Mouse (Mus musculus): ENCODE measurements around the gene Cabin1.

The Cabin1 gene

GRCm38 (mm10) chr10:75634610-75635009 lies 129.5 kb downstream of the Cabin1 start:
- DNase-seq = peak; percentile 26

GRCm38 (mm10) chr10:75633576-75634139 lies 130.5 kb downstream of the Cabin1 start:
- DNase-seq = peak; percentile 5

- no peak for DNase-seq
These were observed 131.1 kb downstream of the Cabin1 start for GRCm38 (mm10) chr10:75633048-75633447.

GRCm38 (mm10) chr10:75632633-75633032 lies 131.5 kb downstream of the Cabin1 start:
- peak; percentile 7 for DNase-seq

GRCm38 (mm10) chr10:75627490-75627889 lies 136.7 kb downstream of the Cabin1 start:
- DNase-seq = no peak

GRCm38 (mm10) chr10:75626991-75627390 lies 137.2 kb downstream of the Cabin1 start:
- no peak for DNase-seq

GRCm38 (mm10) chr10:75625920-75626319 lies 138.2 kb downstream of the Cabin1 start:
- no peak for DNase-seq

- no peak for DNase-seq
These were observed 143.3 kb downstream of the Cabin1 start for GRCm38 (mm10) chr10:75620818-75621217.

- no peak for DNase-seq
These were observed 148.1 kb downstream of the Cabin1 start for GRCm38 (mm10) chr10:75616044-75616443.

GRCm38 (mm10) chr10:75610486-75610885 lies 153.7 kb downstream of the Cabin1 start:
- DNase-seq = no peak

- DNase-seq = no peak
These were observed 155.2 kb downstream of the Cabin1 start for GRCm38 (mm10) chr10:75608975-75609374.

- DNase-seq = no peak
These were observed 156.9 kb downstream of the Cabin1 start for GRCm38 (mm10) chr10:75607253-75607652.

GRCm38 (mm10) chr10:75605162-75605846 lies 158.8 kb downstream of the Cabin1 start:
- no peak for DNase-seq

- DNase-seq = no peak
These were observed 163.9 kb downstream of the Cabin1 start for GRCm38 (mm10) chr10:75600189-75600730.

Data from cerebellum, adult 9-10 months (tissue).